Comparison of ENCODE assay signal across 26 mouse cellular contexts in the genomic region with DNA sequence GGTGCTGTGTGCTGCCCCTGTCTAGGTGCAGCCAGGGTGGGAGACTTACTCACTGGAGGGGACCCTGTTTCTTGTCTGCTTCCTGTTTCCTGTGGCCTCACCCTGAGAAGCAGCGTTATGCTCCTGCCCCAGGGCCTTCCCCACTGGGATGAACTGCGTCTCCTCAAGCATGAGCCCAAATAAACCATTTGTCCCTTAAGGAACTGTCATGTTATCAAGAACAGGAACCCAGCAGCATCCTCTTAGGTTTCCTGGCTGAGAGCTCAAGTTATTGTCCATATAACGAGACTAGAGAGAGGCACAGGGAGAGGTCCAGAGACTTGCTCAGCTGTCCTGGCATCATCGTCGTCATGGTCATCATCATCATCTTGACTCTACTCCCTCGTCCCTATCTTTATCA. TPM values are rescaled to one million over a fixed set of nuclear protein-coding genes. Genes with fewer than 3 reads are reported as not detected.
DNase-seq lines count a peak whose midpoint lies in the region; ATAC-seq and TF ChIP-seq lines count a peak whose summit lies in the region.
"Had no signal": no experiment of that assay in that cellular context is flagged by ENCODE, and none has a peak within 500 bp of the region (broad histone marks: within the 10 kb centered on the region; RNA-seq: fewer than 3 reads in every experiment).

No protein-coding gene starts in this region.

- TF ChIP-seq POLR2A in thymus, adult 2 months (IDR thresholded peaks at IDR 0.05; ENCODE audit: control insufficient read depth, extremely low read depth, insufficient read depth, low read length, poor library complexity): no peak

- intact Hi-C loops in heart, postnatal 36 days (cut with DNase I): no loop called here

- no peak overlapping the region for H3K4me3 ChIP-seq in heart, embryonic 10.5 days
- H3K4me3 ChIP-seq in kidney, embryonic 15.5 days (replicated peaks): no peak overlapping the region
- no peak overlapping the region for H3K4me3 ChIP-seq in kidney, embryonic 16.5 days (ENCODE audit: low read length)
- no peak overlapping the region for H3K4me3 ChIP-seq in thymus, adult 2 months (ENCODE audit: control insufficient read depth, insufficient read depth, low read length)
- H3K4me3 ChIP-seq: gastrocnemius, adult 2 months; hindbrain, embryonic 10.5 days; intestine, embryonic 15.5 days; left cerebral cortex, adult 2 months; limb, embryonic 15.5 days; lung, embryonic 15.5 days; stomach, embryonic 15.5 days had no signal

- H3K9ac ChIP-seq in kidney, embryonic 15.5 days: no peak overlapping the region
- no peak overlapping the region for H3K9ac ChIP-seq in kidney, embryonic 16.5 days (replicated peaks; ENCODE audit: low read length)
- H3K9ac ChIP-seq: intestine, embryonic 15.5 days; limb, embryonic 15.5 days; lung, embryonic 15.5 days; stomach, embryonic 15.5 days had no signal

- peaks cover 12% of the 10 kb centered on the region for H3K36me3 ChIP-seq in heart, embryonic 10.5 days
- no peaks in the 10 kb centered on the region for H3K36me3 ChIP-seq in kidney, embryonic 15.5 days
- H3K36me3 ChIP-seq in kidney, embryonic 16.5 days (ENCODE audit: insufficient read depth, low read length): no peaks in the 10 kb centered on the region
- no peaks in the 10 kb centered on the region for H3K36me3 ChIP-seq in thymus, adult 2 months (ENCODE audit: control insufficient read depth, insufficient read depth, low read length)
- H3K36me3 ChIP-seq: hindbrain, embryonic 10.5 days; intestine, embryonic 15.5 days; limb, embryonic 15.5 days; lung, embryonic 15.5 days; stomach, embryonic 15.5 days had no signal

- H3K4me1 ChIP-seq in heart, embryonic 10.5 days: peaks cover 15% of the 10 kb centered on the region
- H3K4me1 ChIP-seq in kidney, embryonic 15.5 days: peaks cover 14% of the 10 kb centered on the region
- H3K4me1 ChIP-seq in kidney, embryonic 16.5 days (ENCODE audit: insufficient read depth, low read length): peaks cover 8% of the 10 kb centered on the region
- peaks cover 34% of the 10 kb centered on the region for H3K4me1 ChIP-seq in thymus, adult 2 months (replicated peaks; ENCODE audit: control insufficient read depth, insufficient read depth, low read length)
- H3K4me1 ChIP-seq: intestine, embryonic 15.5 days had no signal

- no peaks in the 10 kb centered on the region for H3K27me3 ChIP-seq in heart, embryonic 10.5 days (ENCODE audit: insufficient read depth, poor library complexity, severe bottlenecking)
- H3K27me3 ChIP-seq in kidney, embryonic 15.5 days: no peaks in the 10 kb centered on the region
- no peaks in the 10 kb centered on the region for H3K27me3 ChIP-seq in kidney, embryonic 16.5 days (ENCODE audit: insufficient read depth, low read length)
- H3K27me3 ChIP-seq in thymus, adult 2 months (ENCODE audit: control insufficient read depth, insufficient read depth, low read length): no peaks in the 10 kb centered on the region
- H3K27me3 ChIP-seq: intestine, embryonic 15.5 days; limb, embryonic 15.5 days; lung, embryonic 15.5 days; stomach, embryonic 15.5 days had no signal

- no peak overlapping the region for H3K4me2 ChIP-seq in kidney, embryonic 15.5 days
- no peak overlapping the region for H3K4me2 ChIP-seq in kidney, embryonic 16.5 days (replicated peaks; ENCODE audit: low read depth, low read length)
- H3K4me2 ChIP-seq: intestine, embryonic 15.5 days; limb, embryonic 15.5 days; lung, embryonic 15.5 days; stomach, embryonic 15.5 days had no signal

- DNase-seq in heart, embryonic 10.5 days (ENCODE audit: low spot score): peak; percentile 64
- no peak for DNase-seq in heart, postnatal 36 days
- peak; percentile 34 for DNase-seq in thymus, postnatal 4 days
- no peak for DNase-seq in thymus, adult 2 months
- DNase-seq in gastrocnemius, postnatal 10 days: no peak
- DNase-seq in adrenal gland, adult 8-10 months: no peak
- DNase-seq: adrenal gland, postnatal 14 days; cerebellum, adult 2 months; cerebellum, postnatal 36 days; gastrocnemius, adult 2 months; kidney, adult 9 months; layer of hippocampus, adult 9-11 months; lung, postnatal 36 days had no signal

- H3K9me3 ChIP-seq in heart, embryonic 10.5 days: no peaks in the 10 kb centered on the region
- H3K9me3 ChIP-seq in kidney, embryonic 15.5 days (replicated peaks): no peaks in the 10 kb centered on the region
- H3K9me3 ChIP-seq in kidney, embryonic 16.5 days (ENCODE audit: low read length): no peaks in the 10 kb centered on the region
- H3K9me3 ChIP-seq: hindbrain, embryonic 10.5 days; intestine, embryonic 15.5 days; limb, embryonic 15.5 days; lung, embryonic 15.5 days; stomach, embryonic 15.5 days had no signal

- WGBS in heart, embryonic 10.5 days: 54% methylated on average over 6 of the region's 6 CpGs
- 74% methylated on average over 6 of the region's 6 CpGs for WGBS in kidney, embryonic 15.5 days
- 68% methylated on average over 6 of the region's 6 CpGs for WGBS in kidney, embryonic 16.5 days
- WGBS in thymus, adult 2 months: 75% methylated on average over 6 of the region's 6 CpGs

- TF ChIP-seq CTCF in thymus, adult 2 months (IDR thresholded peaks at IDR 0.05; ENCODE audit: borderline replicate concordance, control insufficient read depth, extremely low read depth, insufficient read depth, low read length, poor library complexity): no peak

- ATAC-seq in kidney, embryonic 15.5 days (replicated peaks; ENCODE audit: low FRiP score): no peak
- ATAC-seq in kidney, embryonic 16.5 days (ENCODE audit: low FRiP score, low TSS enrichment): no peak
- ATAC-seq: forebrain, embryonic 14.5 days; hindbrain, embryonic 16.5 days; intestine, embryonic 15.5 days had no signal

- H3K27ac ChIP-seq in heart, embryonic 10.5 days: no peak overlapping the region
- peak overlapping the region; percentile 45; the same call in 1 of the 2 replicates for H3K27ac ChIP-seq in kidney, embryonic 15.5 days
- no peak overlapping the region for H3K27ac ChIP-seq in kidney, embryonic 16.5 days (ENCODE audit: low read length)
- no peak overlapping the region for H3K27ac ChIP-seq in thymus, adult 2 months (ENCODE audit: control insufficient read depth, insufficient read depth, low read length)
- H3K27ac ChIP-seq: gastrocnemius, adult 2 months; hindbrain, embryonic 10.5 days; intestine, embryonic 15.5 days; left cerebral cortex, adult 2 months; limb, embryonic 15.5 days; lung, embryonic 15.5 days; stomach, embryonic 15.5 days had no signal

RNA-seq across cellular contexts. Expression of gene Art4, which starts 7.3 kb away (rescaled TPM):
- polyA plus RNA-seq in heart, embryonic 10.5 days (2016; fragmentation: Nextera tagmentation; extraction: Ambion mirVana): 12.8 and 15.8 TPM in 2 replicates
- 10 to 100 TPM; 21.9 to 26.1 TPM for total RNA-seq in heart, postnatal 36 days (2021)
- polyA plus RNA-seq in kidney, embryonic 15.5 days (2015; fragmentation: Nextera tagmentation; extraction: Ambion mirVana): 5.2 and 5.9 TPM in 2 replicates
- 5.6 and 6.4 TPM in 2 replicates for polyA plus RNA-seq in kidney, embryonic 16.5 days (2015; fragmentation: Nextera tagmentation; extraction: Ambion mirVana)
- polyA plus RNA-seq in thymus, adult 2 months (2012; rRNA removed): 12.8 and 13.3 TPM in 2 replicates
- total RNA-seq in gastrocnemius, postnatal 10 days (2021): under 1 TPM; 0.72 to 0.75 TPM
- 1 to 10 TPM; 5.3 to 7.9 (median 7.2) TPM for total RNA-seq in adrenal gland, adult 8-10 months (2022)
- total RNA-seq: left cerebral cortex, adult 2 months; left cerebral cortex, postnatal 36 days had no signal
- polyA plus RNA-seq: forebrain, embryonic 14.5 days had no signal

RNA-seq across cellular contexts. Expression of gene Smco3, which starts 15.0 kb away (rescaled TPM):
- polyA plus RNA-seq in heart, embryonic 10.5 days (2016; fragmentation: Nextera tagmentation; extraction: Ambion mirVana): not detected in 2 replicates
- total RNA-seq in heart, postnatal 36 days (2021): not detected
- polyA plus RNA-seq in kidney, embryonic 15.5 days (2015; fragmentation: Nextera tagmentation; extraction: Ambion mirVana): 1.7 and 2.3 TPM in 2 replicates
- polyA plus RNA-seq in kidney, embryonic 16.5 days (2015; fragmentation: Nextera tagmentation; extraction: Ambion mirVana): 2.4 and 2.5 TPM in 2 replicates
- polyA plus RNA-seq in thymus, adult 2 months (2012; rRNA removed): 0.13 and 0.24 TPM in 2 replicates
- total RNA-seq in gastrocnemius, postnatal 10 days (2021): 1 to 10 TPM in 1 of 2 experiments, under 1 TPM in 1; 0.77 to 1.7 TPM
- under 1 TPM in 2 of 4 experiments, not detected in 2; 0.23 to 0.28 TPM for total RNA-seq in adrenal gland, adult 8-10 months (2022)
- total RNA-seq: gastrocnemius, adult 2 months had no signal
- polyA plus RNA-seq: hindbrain, embryonic 10.5 days; large intestine, adult 2 months had no signal

RNA-seq across cellular contexts. Expression of gene Wbp11, which starts 22.2 kb away (rescaled TPM):
- 111 and 120 TPM in 2 replicates for polyA plus RNA-seq in heart, embryonic 10.5 days (2016; fragmentation: Nextera tagmentation; extraction: Ambion mirVana)
- 10 to 100 TPM; 63.3 to 64.1 TPM for total RNA-seq in heart, postnatal 36 days (2021)
- polyA plus RNA-seq in kidney, embryonic 15.5 days (2015; fragmentation: Nextera tagmentation; extraction: Ambion mirVana): 112 and 120 TPM in 2 replicates
- 110 and 122 TPM in 2 replicates for polyA plus RNA-seq in kidney, embryonic 16.5 days (2015; fragmentation: Nextera tagmentation; extraction: Ambion mirVana)
- polyA plus RNA-seq in thymus, adult 2 months (2012; rRNA removed): 72.3 and 91.3 TPM in 2 replicates
- 10 to 100 TPM; 64.9 to 69.1 TPM for total RNA-seq in gastrocnemius, postnatal 10 days (2021)
- 100 to 1,000 TPM in 1 of 4 experiments, 10 to 100 TPM in 3; 75.0 to 108 (median 79.2) TPM for total RNA-seq in adrenal gland, adult 8-10 months (2022)

RNA-seq across cellular contexts. Expression of gene BC049715, which starts 22.8 kb away (rescaled TPM):
- 2.4 and 2.7 TPM in 2 replicates for polyA plus RNA-seq in heart, embryonic 10.5 days (2016; fragmentation: Nextera tagmentation; extraction: Ambion mirVana)
- under 1 TPM; 0.27 to 0.36 TPM for total RNA-seq in heart, postnatal 36 days (2021)
- 2.1 and 2.8 TPM in 2 replicates for polyA plus RNA-seq in kidney, embryonic 15.5 days (2015; fragmentation: Nextera tagmentation; extraction: Ambion mirVana)
- 1.6 and 1.9 TPM in 2 replicates for polyA plus RNA-seq in kidney, embryonic 16.5 days (2015; fragmentation: Nextera tagmentation; extraction: Ambion mirVana)
- 0.86 and 2.3 TPM in 2 replicates for polyA plus RNA-seq in thymus, adult 2 months (2012; rRNA removed)
- under 1 TPM; 0.38 to 0.65 TPM for total RNA-seq in gastrocnemius, postnatal 10 days (2021)
- total RNA-seq in adrenal gland, adult 8-10 months (2022): 1 to 10 TPM in 1 of 4 experiments, under 1 TPM in 3; 0.51 to 1.3 (median 0.97) TPM

RNA-seq across cellular contexts. Expression of gene Mgp, which starts 25.4 kb away (rescaled TPM):
- polyA plus RNA-seq in heart, embryonic 10.5 days (2016; fragmentation: Nextera tagmentation; extraction: Ambion mirVana): 10.7 and 12.2 TPM in 2 replicates
- 100 to 1,000 TPM; 344 to 476 TPM for total RNA-seq in heart, postnatal 36 days (2021)
- 210 and 216 TPM in 2 replicates for polyA plus RNA-seq in kidney, embryonic 15.5 days (2015; fragmentation: Nextera tagmentation; extraction: Ambion mirVana)
- 226 and 274 TPM in 2 replicates for polyA plus RNA-seq in kidney, embryonic 16.5 days (2015; fragmentation: Nextera tagmentation; extraction: Ambion mirVana)
- polyA plus RNA-seq in thymus, adult 2 months (2012; rRNA removed): 173 and 274 TPM in 2 replicates
- total RNA-seq in gastrocnemius, postnatal 10 days (2021): 100 to 1,000 TPM; 112 to 171 TPM
- total RNA-seq in adrenal gland, adult 8-10 months (2022): 100 to 1,000 TPM; 174 to 284 (median 210) TPM
- total RNA-seq: neutrophil, adult 5-6 weeks had no signal

Comparison
In these comparisons a context has a peak if more than half of its experiments do, and no peak if none do; other contexts are left out.
1. DNase-seq: peak in heart, embryonic 10.5 days (single experiment) and thymus, postnatal 4 days (single experiment); none in heart, postnatal 36 days (0 of 2), thymus, adult 2 months (single experiment), gastrocnemius, postnatal 10 days (single experiment) and adrenal gland, adult 8-10 months (single experiment).